Mouse (Mus musculus) liver, embryonic 14 days (tissue): Measurements from ENCODE around the gene Gm39653. TPM values are rescaled to one million over a fixed set of nuclear protein-coding genes. Genes with fewer than 3 reads are reported as not detected.

Experiments
- polyA plus RNA-seq: library from polyadenylated mRNA; depleted of rRNA; stranded (reverse); fragments of >200 nt; gene quantifications from 2 replicates; pipeline ENCODE4 v1.2.3, GENCODE M21; 2012; rRNA removed

Gene Gm39653
- not detected in 2 replicates for polyA plus RNA-seq

GRCm38 (mm10) chr1:63615668-63616067 is at the start of gene Gm39653:
Gene Gm39653 (plus strand): TSS chr1:63615968.

Other genes starting within 250 kb of the Gm39653 start
- 0.28 and 0.34 TPM in 2 replicates for gene Adam23, start 170.1 kb upstream of the Gm39653 start, polyA plus RNA-seq
- not detected in 2 replicates for gene Dytn, start 71.0 kb downstream of the Gm39653 start, polyA plus RNA-seq
- 0.02 TPM in 1 of 2 replicates, not detected in the other for gene Mdh1b, start 114.3 kb downstream of the Gm39653 start, polyA plus RNA-seq
- 10.5 and 12.0 TPM in 2 replicates for gene Fastkd2, start 114.6 kb downstream of the Gm39653 start, polyA plus RNA-seq
- gene 4933402D24Rik, start 153.3 kb downstream of the Gm39653 start, polyA plus RNA-seq: not detected in 2 replicates